ENCODE assay signal across 13 mouse cellular contexts in the genomic region with DNA sequence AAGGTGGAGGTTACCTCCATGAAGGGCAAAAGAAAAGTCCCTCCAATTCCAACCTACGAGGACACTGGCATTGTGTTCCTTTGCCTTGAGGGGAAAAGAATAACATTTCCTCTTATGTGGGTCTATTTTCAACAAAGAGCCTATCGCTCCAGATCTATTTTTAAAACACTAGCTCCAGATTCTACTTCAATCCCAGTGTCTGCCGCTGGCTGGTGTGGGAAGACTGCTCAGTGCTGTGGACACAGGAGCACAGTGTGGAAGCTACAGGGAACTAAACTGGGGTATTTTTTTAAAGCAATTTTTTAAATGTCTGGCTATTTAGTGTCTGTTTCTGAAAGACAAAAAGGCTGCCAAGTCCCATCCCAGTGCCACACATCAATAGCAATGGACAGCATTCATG. TPM values are rescaled to one million over a fixed set of nuclear protein-coding genes. Genes with fewer than 3 reads are reported as not detected.
DNase-seq lines count a peak whose midpoint lies in the region; ATAC-seq and TF ChIP-seq lines count a peak whose summit lies in the region.
"Had no signal": no experiment of that assay in that cellular context is flagged by ENCODE, and none has a peak within 500 bp of the region (broad histone marks: within the 10 kb centered on the region; RNA-seq: fewer than 3 reads in every experiment).

No protein-coding gene starts in this region.

- no peak for DNase-seq in forebrain, postnatal 0 days
- no peak for DNase-seq in forebrain, embryonic 10.5 days (ENCODE audit: extremely low spot score, low spot score)
- DNase-seq in hindbrain, embryonic 14.5 days (ENCODE audit: low spot score): no peak
- peak; percentile 53 for DNase-seq in right cerebral cortex, adult 18-20 months
- DNase-seq in right cerebral cortex, postnatal 14 days: no peak
- DNase-seq: cerebellum, adult 9-11 months; lung, adult 2 months; right cerebral cortex, postnatal 25 days; thymus, postnatal 4 days had no signal

- H3K4me1 ChIP-seq in forebrain, postnatal 0 days (ENCODE audit: insufficient read depth): peaks cover 11% of the 10 kb centered on the region
- peaks cover 12% of the 10 kb centered on the region for H3K4me1 ChIP-seq in forebrain, embryonic 10.5 days
- peaks cover 18% of the 10 kb centered on the region for H3K4me1 ChIP-seq in hindbrain, embryonic 15.5 days (replicated peaks)
- H3K4me1 ChIP-seq in hindbrain, embryonic 14.5 days (replicated peaks; ENCODE audit: control insufficient read depth, insufficient read depth, low read length): no peaks in the 10 kb centered on the region

- H3K27ac ChIP-seq in forebrain, postnatal 0 days (ENCODE audit: low read depth, low read length): peak overlapping the region; percentile 58
- no peak overlapping the region for H3K27ac ChIP-seq in forebrain, embryonic 10.5 days
- peak overlapping the region; percentile 56; the same call in 1 of the 2 replicates for H3K27ac ChIP-seq in hindbrain, embryonic 15.5 days (replicated peaks)
- no peak overlapping the region for H3K27ac ChIP-seq in hindbrain, embryonic 14.5 days
- H3K27ac ChIP-seq: limb, embryonic 15.5 days had no signal

- no peak for TF ChIP-seq CTCF in forebrain, postnatal 0 days (IDR thresholded peaks at IDR 0.05; ENCODE audit: low read depth)

- WGBS in forebrain, postnatal 0 days: 63% methylated on average over 3 of the region's 3 CpGs
- 78% methylated on average over 3 of the region's 3 CpGs for WGBS in forebrain, embryonic 10.5 days
- WGBS in hindbrain, embryonic 15.5 days: 75% methylated on average over 3 of the region's 3 CpGs
- WGBS in hindbrain, embryonic 14.5 days: 73% methylated on average over 3 of the region's 3 CpGs

- no peaks in the 10 kb centered on the region for H3K9me3 ChIP-seq in forebrain, postnatal 0 days (ENCODE audit: low read length)
- H3K9me3 ChIP-seq in forebrain, embryonic 10.5 days: no peaks in the 10 kb centered on the region
- H3K9me3 ChIP-seq in hindbrain, embryonic 15.5 days: no peaks in the 10 kb centered on the region
- no peaks in the 10 kb centered on the region for H3K9me3 ChIP-seq in hindbrain, embryonic 14.5 days (ENCODE audit: control insufficient read depth, low read length)
- H3K9me3 ChIP-seq: limb, embryonic 15.5 days had no signal

- no peak overlapping the region for H3K9ac ChIP-seq in forebrain, postnatal 0 days
- no peak overlapping the region for H3K9ac ChIP-seq in hindbrain, embryonic 15.5 days
- H3K9ac ChIP-seq in hindbrain, embryonic 14.5 days: no peak overlapping the region
- H3K9ac ChIP-seq: limb, embryonic 15.5 days had no signal

- H3K27me3 ChIP-seq in forebrain, postnatal 0 days (ENCODE audit: insufficient read depth, low read length): no peaks in the 10 kb centered on the region
- no peaks in the 10 kb centered on the region for H3K27me3 ChIP-seq in forebrain, embryonic 10.5 days (ENCODE audit: poor library complexity, severe bottlenecking)
- H3K27me3 ChIP-seq in hindbrain, embryonic 15.5 days: no peaks in the 10 kb centered on the region
- H3K27me3 ChIP-seq in hindbrain, embryonic 14.5 days (ENCODE audit: control insufficient read depth, insufficient read depth, low read length): no peaks in the 10 kb centered on the region
- H3K27me3 ChIP-seq: limb, embryonic 15.5 days had no signal

- ATAC-seq in forebrain, postnatal 0 days: no peak
- no peak for ATAC-seq in hindbrain, embryonic 15.5 days (ENCODE audit: low FRiP score, low read depth)
- ATAC-seq in hindbrain, embryonic 14.5 days (ENCODE audit: low FRiP score): no peak
- ATAC-seq in inflammation-experienced regulatory T-cells, adult 6 months: no peak
- no peak for ATAC-seq in megakaryocyte progenitor cell, adult 5-6 weeks (replicated peaks; ENCODE audit: poor library complexity)

- no peak overlapping the region for H3K4me3 ChIP-seq in forebrain, postnatal 0 days (ENCODE audit: low read depth, low read length)
- no peak overlapping the region for H3K4me3 ChIP-seq in forebrain, embryonic 10.5 days
- H3K4me3 ChIP-seq in hindbrain, embryonic 15.5 days: no peak overlapping the region
- no peak overlapping the region for H3K4me3 ChIP-seq in hindbrain, embryonic 14.5 days (replicated peaks; ENCODE audit: low read length)
- H3K4me3 ChIP-seq: limb, embryonic 15.5 days had no signal

- peaks cover 6% of the 10 kb centered on the region for H3K36me3 ChIP-seq in forebrain, postnatal 0 days (ENCODE audit: insufficient read depth)
- H3K36me3 ChIP-seq in forebrain, embryonic 10.5 days (replicated peaks): no peaks in the 10 kb centered on the region
- H3K36me3 ChIP-seq in hindbrain, embryonic 15.5 days: no peaks in the 10 kb centered on the region
- 0 out of 2 replicates have a peak, but pooled peaks cover 7% of the 10 kb centered on the region for H3K36me3 ChIP-seq in hindbrain, embryonic 14.5 days (replicated peaks; ENCODE audit: control insufficient read depth, insufficient read depth)
- H3K36me3 ChIP-seq: limb, embryonic 15.5 days had no signal

- H3K4me2 ChIP-seq in forebrain, postnatal 0 days (ENCODE audit: low read depth): no peak overlapping the region
- no peak overlapping the region for H3K4me2 ChIP-seq in hindbrain, embryonic 15.5 days
- H3K4me2 ChIP-seq in hindbrain, embryonic 14.5 days (replicated peaks): no peak overlapping the region
- H3K4me2 ChIP-seq: limb, embryonic 15.5 days had no signal

RNA-seq across cellular contexts. Expression of a gene that starts 49.9 kb away (rescaled TPM):
- total RNA-seq in forebrain, postnatal 0 days (2014; rRNA removed): 7.9 and 17.5 TPM in 2 replicates
- 7.1 and 7.7 TPM in 2 replicates for polyA plus RNA-seq in forebrain, postnatal 0 days (2015; fragmentation: Nextera tagmentation; extraction: Ambion mirVana)
- 24.3 and 25.1 TPM in 2 replicates for polyA plus RNA-seq in forebrain, embryonic 10.5 days (2016; fragmentation: Nextera tagmentation; extraction: Ambion mirVana)
- 18.4 and 18.5 TPM in 2 replicates for polyA plus RNA-seq in hindbrain, embryonic 15.5 days (2015; fragmentation: Nextera tagmentation; extraction: Ambion mirVana)
- 12.2 and 14.1 TPM in 2 replicates for polyA plus RNA-seq in hindbrain, embryonic 14.5 days (2014; fragmentation: Nextera tagmentation; extraction: Ambion mirVana)
- polyA plus RNA-seq in inflammation-experienced regulatory T-cells, adult 6 months (2017; shearing (Covaris generic)): 10 to 100 TPM; 17.1 to 19.5 (median 19.3) TPM
- total RNA-seq in megakaryocyte progenitor cell, adult 5-6 weeks (2015): 0.74 and 0.78 TPM in 2 replicates
- total RNA-seq in megakaryocyte progenitor cell, adult 5-6 weeks (2017): 1.7 and 2.4 TPM in 2 replicates

Comparison
In these comparisons a context has a peak if more than half of its experiments do, and no peak if none do; other contexts are left out.
1. H3K27ac ChIP-seq: peak in forebrain, postnatal 0 days (single experiment) and hindbrain, embryonic 15.5 days (single experiment); none in forebrain, embryonic 10.5 days (single experiment) and hindbrain, embryonic 14.5 days (single experiment).